Mouse (Mus musculus) lung, postnatal 0 days (tissue): ENCODE measurements around the gene Nkain2.

ENCODE experiments used
- CTCF ChIP-seq: IDR thresholded peaks from 2 replicates; pipeline ENCODE4 v1.5.1; 2016; ENCODE audit warnings: antibody characterized with exemption, mild to moderate bottlenecking
- EP300 ChIP-seq: IDR thresholded peaks from 2 replicates; pipeline ENCODE4 v1.6.1; 2016; ENCODE audit warnings: antibody characterized with exemption, mild to moderate bottlenecking, control low read depth

DNA sequence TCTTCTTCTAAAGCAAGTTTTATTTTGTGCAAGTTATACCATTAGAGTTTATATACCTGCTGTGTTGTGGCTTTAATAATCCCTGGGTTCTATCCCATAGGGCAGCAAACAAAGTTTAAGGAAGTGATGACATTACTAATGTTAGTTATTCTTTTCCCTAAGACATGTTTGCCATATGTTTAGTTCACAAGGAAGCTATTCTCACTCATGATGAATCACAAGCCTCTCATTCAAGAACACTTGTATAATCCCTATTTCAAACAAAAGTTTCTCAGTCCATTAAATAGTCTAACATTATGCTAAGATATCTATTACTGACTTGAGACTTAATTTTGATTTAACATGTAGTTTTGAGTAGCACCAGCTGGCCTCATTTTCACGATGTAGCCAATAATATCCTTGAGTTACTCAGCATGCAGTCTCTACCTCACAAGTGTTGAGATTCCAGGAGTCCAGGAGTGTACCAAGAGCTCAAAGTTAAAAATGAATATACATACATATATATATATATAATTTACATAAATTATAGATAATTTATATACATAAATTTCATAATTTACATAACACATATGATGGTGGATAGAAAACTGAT lies 395.6 kb downstream of the Nkain2 start:
- TF ChIP-seq CTCF (no peak), EP300 (no peak)
